Mouse (Mus musculus) spleen, adult 2 months (tissue): Measurements from ENCODE around the gene Sh3bp1.
"Not testable (repeated sequence)": the region's sequence is repeated elsewhere in the genome, so short reads cannot be mapped to it uniquely, and the experiment has no call there.

Experiments used
- CTCF ChIP-seq: fragments of 200-500 bp; IDR thresholded peaks from 2 replicates; pipeline ENCODE4 v1.5.1; 2011; ENCODE audit warnings: mild to moderate bottlenecking, inconsistent platforms; ENCODE audit not compliant: insufficient read depth, insufficient read length, insufficient replicate concordance; ENCODE audit errors: extremely low read depth
- POLR2A ChIP-seq: fragments of 200-500 bp; IDR thresholded peaks from 2 replicates; pipeline ENCODE4 v1.6.1; 2011; ENCODE audit warnings: low read depth, low read length, inconsistent platforms

GRCm38 (mm10) chr15:78878792-78879516, 20.6 kb upstream of the Sh3bp1 start:
- not testable (repeated sequence) for TF ChIP-seq CTCF, POLR2A
